Mouse (Mus musculus) hindbrain, embryonic 12.5 days (tissue): Measurements from ENCODE around the gene Sh3glb2. TPM values are rescaled to one million over a fixed set of nuclear protein-coding genes. Genes with fewer than 3 reads are reported as not detected.

Source experiments
- ATAC-seq: fragments of 200-750 bp; cut with Nextera tagmentation; 2 replicates; pipeline ENCODE4 v1.8.0; 2017; ENCODE audit warnings: moderate TSS enrichment; ENCODE audit not compliant: low FRiP score
- H3K27ac ChIP-seq: fragments of 300-500 bp; sonication (generic); 2 replicates; pipeline ENCODE4 v1.5.1; 2016; ENCODE audit warnings: mild to moderate bottlenecking
- H3K27me3 ChIP-seq: fragments of 300-500 bp; sonication (generic); 2 replicates; pipeline ENCODE4 v1.6.1; 2016; ENCODE audit warnings: mild to moderate bottlenecking
- H3K36me3 ChIP-seq: fragments of 300-500 bp; sonication (generic); 2 replicates; pipeline ENCODE4 v1.6.1; 2016; ENCODE audit warnings: mild to moderate bottlenecking
- H3K4me1 ChIP-seq: fragments of 300-500 bp; sonication (generic); 2 replicates; pipeline ENCODE4 v1.6.1; 2016
- H3K4me2 ChIP-seq: fragments of 300-500 bp; sonication (generic); replicated peaks from 2 replicates; pipeline ENCODE4 v1.6.1; 2016; ENCODE audit warnings: mild to moderate bottlenecking
- H3K4me3 ChIP-seq: fragments of 300-500 bp; sonication (generic); 2 replicates; pipeline ENCODE4 v1.5.1; 2016; ENCODE audit warnings: mild to moderate bottlenecking
- H3K9ac ChIP-seq: fragments of 300-500 bp; sonication (generic); 2 replicates; pipeline ENCODE4 v1.6.1; 2016; ENCODE audit warnings: mild to moderate bottlenecking, moderate library complexity
- H3K9me3 ChIP-seq: fragments of 300-500 bp; sonication (generic); replicated peaks from 2 replicates; pipeline ENCODE4 v1.6.1; 2016; ENCODE audit warnings: mild to moderate bottlenecking
- WGBS: fragments of 180-500 bp; shearing (Covaris S2); methylation state at CpG from one replicate; pipeline ENCODE4 v1.1.7; 2016; 5-methylcytosine and 5-hydroxymethylcytosine counted together
- polyA plus RNA-seq: library from polyadenylated mRNA; unstranded; fragments of >200 nt; fragmentation: Nextera tagmentation; extraction: Ambion mirVana; gene quantifications from 2 replicates; pipeline ENCODE4 v1.2.1, GENCODE M21; 2016

Gene Sh3glb2
- polyA plus RNA-seq, 1 experiment from 2014 or later: 113 TPM

- no peak overlapping the region for H3K27ac ChIP-seq
- 70% methylated on average over 4 of the region's 4 CpGs for WGBS
Measured at GRCm38 (mm10) chr2:30355861-30356260, 3.3 kb downstream of the Sh3glb2 start.

DNA sequence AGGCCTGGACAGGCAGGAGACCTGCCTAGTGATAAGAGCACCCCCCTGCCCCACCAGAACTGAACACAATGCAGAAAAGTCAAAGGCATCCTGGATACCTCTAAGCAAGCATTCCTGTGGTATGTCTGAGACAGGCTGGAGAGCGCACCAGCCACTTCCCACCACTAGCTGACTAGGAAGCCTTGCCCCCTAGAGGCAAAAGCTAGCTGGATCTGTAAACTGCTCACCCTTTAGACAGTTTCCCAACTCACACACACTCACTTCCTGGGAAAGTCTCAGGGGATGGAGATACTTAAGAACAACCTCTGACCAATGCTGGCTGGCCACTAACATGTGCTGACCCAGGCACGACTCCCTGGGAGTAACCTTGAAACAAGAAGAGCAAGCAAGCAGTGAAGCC is 8.0 kb downstream of the Sh3glb2 start:
- H3K9me3 ChIP-seq: no peaks in the 10 kb centered on the region
- H3K4me1 ChIP-seq: peaks cover 4% of the 10 kb centered on the region; the same call in 1 of the 2 replicates
- H3K4me2 ChIP-seq: no peak overlapping the region
- H3K27ac ChIP-seq: no peak overlapping the region
- no peak overlapping the region for H3K4me3 ChIP-seq
- no peaks in the 10 kb centered on the region for H3K27me3 ChIP-seq
- no peak for ATAC-seq
- peaks cover 70% of the 10 kb centered on the region for H3K36me3 ChIP-seq
- 78% methylated on average over 2 of the region's 2 CpGs for WGBS
- H3K9ac ChIP-seq: no peak overlapping the region

More at GRCm38 (mm10) chr2:30355861-30356260, 3.3 kb downstream of the Sh3glb2 start:
- H3K27me3 ChIP-seq: no peaks in the 10 kb centered on the region
- no peak for ATAC-seq
- H3K4me3 ChIP-seq: no peak overlapping the region
- peaks cover 28% of the 10 kb centered on the region for H3K4me1 ChIP-seq
- no peak overlapping the region for H3K4me2 ChIP-seq
- H3K36me3 ChIP-seq: peaks cover 24% of the 10 kb centered on the region
- H3K9me3 ChIP-seq: no peaks in the 10 kb centered on the region
- no peak overlapping the region for H3K9ac ChIP-seq

DNA sequence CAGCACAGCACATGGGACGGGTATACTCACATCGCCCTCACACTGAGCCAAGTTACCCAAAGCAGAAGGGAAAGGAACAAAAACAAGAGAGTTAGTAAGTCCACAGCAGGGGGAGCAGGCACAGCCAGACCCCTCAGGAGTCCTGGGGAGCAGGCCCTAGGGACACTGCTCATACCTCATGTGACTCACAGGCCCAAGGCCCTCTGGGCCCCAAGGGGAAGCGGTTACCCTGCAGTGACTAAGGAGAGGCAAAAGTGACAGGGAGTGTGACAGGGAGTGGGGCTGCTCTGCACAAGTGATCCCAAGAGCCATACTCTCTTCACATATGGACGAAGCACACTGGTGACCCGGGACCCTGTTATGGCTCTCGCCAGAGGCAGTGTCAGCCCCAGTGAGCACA is 9.9 kb downstream of the Sh3glb2 start:
- Histone ChIP-seq H3K36me3 (peaks cover 80% of the 10 kb centered on the region), H3K9ac (no peak overlapping the region), H3K9me3 (no peaks in the 10 kb centered on the region), H3K4me1 (no peaks in the 10 kb centered on the region), H3K27ac (no peak overlapping the region), H3K4me2 (no peak overlapping the region), H3K4me3 (no peak overlapping the region), H3K27me3 (no peaks in the 10 kb centered on the region)
- 85% methylated on average over 6 of the region's 6 CpGs for WGBS
- ATAC-seq: no peak

- H3K4me3 ChIP-seq: no peak overlapping the region
- no peak overlapping the region for H3K9ac ChIP-seq
- H3K4me1 ChIP-seq: no peaks in the 10 kb centered on the region
- H3K27me3 ChIP-seq: no peaks in the 10 kb centered on the region
- peaks cover 99% of the 10 kb centered on the region for H3K36me3 ChIP-seq
- 89% methylated on average over 7 of the region's 7 CpGs for WGBS
- H3K9me3 ChIP-seq: no peaks in the 10 kb centered on the region
- ATAC-seq: no peak
- no peak overlapping the region for H3K27ac ChIP-seq
- H3K4me2 ChIP-seq: no peak overlapping the region
Measured at GRCm38 (mm10) chr2:30345971-30346676, 13.0 kb downstream of the Sh3glb2 start.

- H3K4me1 ChIP-seq: no peaks in the 10 kb centered on the region
- no peak overlapping the region for H3K27ac ChIP-seq
- 77% methylated on average over 14 of the region's 14 CpGs for WGBS
- no peak overlapping the region for H3K4me2 ChIP-seq
- no peaks in the 10 kb centered on the region for H3K27me3 ChIP-seq
- no peaks in the 10 kb centered on the region for H3K9me3 ChIP-seq
- H3K4me3 ChIP-seq: no peak overlapping the region
- peaks cover 96% of the 10 kb centered on the region for H3K36me3 ChIP-seq
- ATAC-seq: no peak
- H3K9ac ChIP-seq: no peak overlapping the region
Measured at GRCm38 (mm10) chr2:30343601-30344137, 15.5 kb downstream of the Sh3glb2 start.

DNA sequence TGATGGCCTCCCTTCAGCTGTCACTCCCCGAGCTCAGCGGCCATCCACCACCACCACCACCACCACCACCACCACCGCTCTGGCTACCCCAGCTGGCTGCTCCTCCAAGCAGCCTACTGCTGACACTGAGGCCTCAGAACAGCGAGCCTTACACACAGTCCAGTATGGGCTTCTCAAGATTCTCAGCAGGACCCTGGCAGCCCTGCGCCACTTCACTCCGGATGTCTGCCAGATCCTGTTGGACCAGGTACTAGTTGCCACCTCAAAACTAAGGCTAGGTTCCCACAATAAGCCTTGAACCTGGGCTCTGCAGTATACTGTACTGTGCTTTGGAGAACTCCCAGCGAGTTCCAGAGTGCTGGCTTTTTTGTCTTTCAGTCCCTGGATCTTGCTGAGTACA is 16.6 kb downstream of the Sh3glb2 start:
- WGBS: 94% methylated on average over 7 of the region's 7 CpGs
- Histone ChIP-seq H3K9ac (no peak overlapping the region), H3K9me3 (no peaks in the 10 kb centered on the region), H3K4me2 (no peak overlapping the region), H3K4me1 (no peaks in the 10 kb centered on the region), H3K4me3 (no peak overlapping the region), H3K27ac (no peak overlapping the region), H3K36me3 (peaks cover 95% of the 10 kb centered on the region), H3K27me3 (no peaks in the 10 kb centered on the region)
- ATAC-seq: no peak

- H3K4me1 ChIP-seq: no peaks in the 10 kb centered on the region
- H3K36me3 ChIP-seq: peaks cover 95% of the 10 kb centered on the region
- H3K27me3 ChIP-seq: no peaks in the 10 kb centered on the region
- 91% methylated on average over 3 of the region's 3 CpGs for WGBS
- no peak for ATAC-seq
- H3K4me2 ChIP-seq: no peak overlapping the region
- no peak overlapping the region for H3K27ac ChIP-seq
- H3K9me3 ChIP-seq: no peaks in the 10 kb centered on the region
- H3K4me3 ChIP-seq: no peak overlapping the region
- H3K9ac ChIP-seq: no peak overlapping the region
Measured at GRCm38 (mm10) chr2:30342061-30342460, 17.1 kb downstream of the Sh3glb2 start.

GRCm38 (mm10) chr2:30337179-30337578 is 22.0 kb downstream of the Sh3glb2 start:
- peaks cover 95% of the 10 kb centered on the region for H3K36me3 ChIP-seq
- no peak for ATAC-seq
- H3K9ac ChIP-seq: no peak overlapping the region
- WGBS: 89% methylated on average over 12 of the region's 12 CpGs
- no peaks in the 10 kb centered on the region for H3K9me3 ChIP-seq
- H3K4me3 ChIP-seq: no peak overlapping the region
- H3K27me3 ChIP-seq: no peaks in the 10 kb centered on the region
- H3K4me1 ChIP-seq: no peaks in the 10 kb centered on the region
- no peak overlapping the region for H3K4me2 ChIP-seq
- H3K27ac ChIP-seq: no peak overlapping the region

GRCm38 (mm10) chr2:30336174-30336915 is 22.8 kb downstream of the Sh3glb2 start:
- no peak overlapping the region for H3K4me3 ChIP-seq
- peaks cover 94% of the 10 kb centered on the region for H3K36me3 ChIP-seq
- H3K4me2 ChIP-seq: no peak overlapping the region
- no peak overlapping the region for H3K27ac ChIP-seq
- no peak overlapping the region for H3K9ac ChIP-seq
- ATAC-seq: no peak
- H3K9me3 ChIP-seq: no peaks in the 10 kb centered on the region
- H3K27me3 ChIP-seq: no peaks in the 10 kb centered on the region
- 86% methylated on average over 16 of the region's 16 CpGs for WGBS
- no peaks in the 10 kb centered on the region for H3K4me1 ChIP-seq

- no peaks in the 10 kb centered on the region for H3K4me1 ChIP-seq
- WGBS: 97% methylated on average over 2 of the region's 2 CpGs
- H3K36me3 ChIP-seq: peaks cover 94% of the 10 kb centered on the region
- no peaks in the 10 kb centered on the region for H3K27me3 ChIP-seq
- no peak overlapping the region for H3K4me2 ChIP-seq
- no peak overlapping the region for H3K9ac ChIP-seq
- ATAC-seq: no peak
- H3K9me3 ChIP-seq: no peaks in the 10 kb centered on the region
- no peak overlapping the region for H3K27ac ChIP-seq
- H3K4me3 ChIP-seq: no peak overlapping the region
Measured at GRCm38 (mm10) chr2:30335324-30335723, 23.8 kb downstream of the Sh3glb2 start.

GRCm38 (mm10) chr2:30328791-30329190 is 30.3 kb downstream of the Sh3glb2 start:
- H3K4me1 ChIP-seq: no peaks in the 10 kb centered on the region
- no peak overlapping the region for H3K27ac ChIP-seq
- ATAC-seq: no peak
- no peak overlapping the region for H3K4me2 ChIP-seq
- no peaks in the 10 kb centered on the region for H3K27me3 ChIP-seq
- peaks cover 96% of the 10 kb centered on the region for H3K36me3 ChIP-seq
- 94% methylated on average over 3 of the region's 3 CpGs for WGBS
- H3K9ac ChIP-seq: no peak overlapping the region
- no peaks in the 10 kb centered on the region for H3K9me3 ChIP-seq
- H3K4me3 ChIP-seq: no peak overlapping the region

DNA sequence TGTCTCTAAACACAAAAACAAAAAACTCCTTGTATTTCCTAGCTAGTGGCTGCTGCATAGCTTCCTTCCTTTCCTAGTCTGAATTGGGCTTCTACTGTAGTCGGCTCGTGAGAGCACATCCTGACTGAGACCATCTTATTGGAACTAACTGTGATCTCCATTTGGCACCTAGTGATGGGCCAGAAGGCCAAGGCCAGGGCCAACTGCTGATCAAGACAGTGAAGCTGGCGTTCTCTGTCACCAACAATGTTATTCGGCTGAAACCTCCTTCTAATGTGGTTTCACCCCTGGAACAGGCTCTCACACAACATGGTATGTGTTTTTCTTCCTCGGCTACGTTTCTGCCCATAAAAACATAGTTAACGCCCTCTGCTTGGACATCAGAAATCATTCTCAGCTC is 31.9 kb downstream of the Sh3glb2 start:
- no peak for ATAC-seq
- no peak overlapping the region for H3K27ac ChIP-seq
- H3K9me3 ChIP-seq: no peaks in the 10 kb centered on the region
- no peak overlapping the region for H3K9ac ChIP-seq
- H3K4me1 ChIP-seq: no peaks in the 10 kb centered on the region
- H3K27me3 ChIP-seq: no peaks in the 10 kb centered on the region
- WGBS: 94% methylated on average over 7 of the region's 7 CpGs
- peaks cover 96% of the 10 kb centered on the region for H3K36me3 ChIP-seq
- no peak overlapping the region for H3K4me3 ChIP-seq
- H3K4me2 ChIP-seq: no peak overlapping the region
